Mouse (Mus musculus) spleen, adult 12 weeks (tissue): Measurements from ENCODE around the gene Gm10720.
"Not testable (repeated sequence)": the region's sequence is repeated elsewhere in the genome, so short reads cannot be mapped to it uniquely, and the experiment has no call there.

Experiments used
- DNase-seq: peaks from one replicate; pipeline ENCODE4 v3.0.0; 2022; ENCODE audit warnings: low spot score

The Gm10720 gene

DNA sequence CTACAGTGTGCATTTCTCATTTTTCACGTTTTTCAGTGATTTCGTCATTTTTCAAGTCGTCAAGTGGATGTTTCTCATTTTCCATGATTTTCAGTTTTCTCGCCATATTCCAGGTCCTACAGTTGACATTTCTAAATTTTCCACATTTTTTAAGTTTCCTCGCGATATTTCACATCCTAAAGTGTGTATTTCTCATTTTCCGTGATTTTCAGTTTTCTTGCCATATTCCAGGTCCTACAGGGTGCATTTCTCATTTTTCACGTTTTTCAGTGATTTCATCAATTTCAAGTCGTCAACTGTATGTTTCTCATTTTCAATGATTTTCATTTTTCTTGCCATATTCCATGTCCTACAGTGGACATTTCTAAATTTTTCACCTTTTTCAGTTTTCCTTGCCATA, at the start of gene Gm10720:
Gene Gm10720 (plus strand): TSS at position 301 of the 400 bp plus-strand sequence.
- not testable (repeated sequence) for DNase-seq

GRCm38 (mm10) chr9:3000445-3000972, 14.9 kb upstream of the Gm10720 start, which contains the start of gene Gm10722:
Gene Gm10722, plus strand, starts transcription at chr9:3000922.
- DNase-seq, result peak; percentile 59

DNA sequence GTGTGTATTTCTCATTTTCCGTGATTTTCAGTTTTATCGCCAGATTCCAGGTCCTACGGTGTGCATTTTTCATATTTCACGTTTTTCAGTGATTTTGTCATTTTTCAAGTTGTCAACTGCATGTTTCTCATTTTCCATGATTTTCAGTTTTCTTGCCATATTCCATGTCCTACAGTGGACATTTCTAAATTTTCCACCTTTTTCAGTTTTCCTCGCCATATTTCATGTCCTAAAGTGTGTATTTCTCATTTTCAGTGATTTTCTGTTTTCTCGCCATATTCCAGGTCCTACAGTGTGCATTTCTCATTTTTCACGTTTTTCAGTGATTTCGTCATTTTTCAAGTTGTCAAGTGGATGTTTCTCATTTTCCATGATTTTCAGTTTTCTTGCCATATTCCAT, 14.4 kb upstream of the Gm10720 start:
- peak; percentile 72 for DNase-seq

DNA sequence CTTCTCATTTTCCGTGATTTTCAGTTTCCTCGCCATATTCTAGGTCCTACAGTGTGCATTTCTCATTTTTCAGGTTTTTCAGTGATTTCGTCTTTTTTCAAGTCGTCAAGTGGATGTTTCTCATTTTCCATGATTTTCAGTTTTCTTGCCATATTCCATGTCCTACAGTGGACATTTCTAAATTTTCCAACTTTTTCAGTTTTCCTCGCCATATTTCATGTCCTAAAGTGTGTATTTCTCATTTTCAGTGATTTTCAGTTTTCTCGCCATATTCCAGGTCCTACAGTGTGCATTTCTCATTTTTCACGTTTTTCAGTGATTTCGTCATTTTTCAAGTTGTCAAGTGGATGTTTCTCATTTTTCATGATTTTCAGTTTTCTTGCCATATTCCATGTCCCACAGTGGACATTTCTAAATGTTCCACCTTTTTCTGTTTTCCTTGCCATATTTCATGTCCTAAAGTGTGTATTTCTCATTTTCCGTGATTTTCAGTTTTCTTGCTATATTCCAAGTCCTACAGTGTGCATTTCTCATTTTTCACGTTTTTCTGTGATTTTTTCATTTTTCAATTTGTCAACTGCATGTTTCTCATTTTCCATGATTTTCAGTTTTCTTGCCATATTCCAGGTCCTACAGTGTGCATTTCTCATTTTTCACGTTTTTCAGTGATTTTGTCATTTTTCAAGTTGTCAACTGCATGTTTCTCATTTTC, 13.3 kb upstream of the Gm10720 start:
- DNase-seq, result peak; percentile 100

DNA sequence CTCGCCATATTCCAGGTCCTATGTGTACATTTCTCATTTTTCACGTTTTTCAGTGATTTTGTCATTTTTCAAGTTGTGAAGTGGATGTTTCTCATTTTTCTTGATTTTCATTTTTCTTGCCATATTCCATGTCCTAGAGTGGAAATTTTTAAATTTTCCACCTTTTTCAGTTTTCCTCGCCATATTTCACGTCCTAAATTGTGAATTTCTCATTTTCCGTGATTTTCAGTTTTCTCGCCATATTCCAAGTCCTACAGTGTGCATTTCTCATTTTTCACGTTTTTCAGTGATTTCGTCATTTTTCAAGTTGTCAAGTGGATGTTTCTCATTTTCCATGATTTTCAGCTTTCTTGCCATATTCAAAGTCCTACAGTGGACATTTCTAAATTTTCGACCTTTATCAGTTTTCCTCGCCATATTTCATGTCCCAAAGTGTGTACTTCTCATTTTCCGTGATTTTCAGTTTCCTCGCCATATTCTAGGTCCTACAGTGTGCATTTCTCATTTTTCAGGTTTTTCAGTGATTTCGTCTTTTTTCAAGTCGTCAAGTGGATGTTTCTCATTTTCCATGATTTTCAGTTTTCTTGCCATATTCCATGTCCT, 12.6 kb upstream of the Gm10720 start, which contains the start of gene Gm11168:
Gene Gm11168 (plus strand): TSS at position 553 of the 603 bp plus-strand sequence.
- not testable (repeated sequence) for DNase-seq

GRCm38 (mm10) chr9:3006179-3006578, 9.3 kb upstream of the Gm10720 start:
- not testable (repeated sequence) for DNase-seq

- DNase-seq, result peak; percentile 100
Measured at GRCm38 (mm10) chr9:3006636-3007035, 8.8 kb upstream of the Gm10720 start.

- DNase-seq, result not testable (repeated sequence)
Measured at GRCm38 (mm10) chr9:3007272-3007671, 8.2 kb upstream of the Gm10720 start.

- DNase-seq, result not testable (repeated sequence)
Measured at GRCm38 (mm10) chr9:3009331-3009730, 6.1 kb upstream of the Gm10720 start.

DNA sequence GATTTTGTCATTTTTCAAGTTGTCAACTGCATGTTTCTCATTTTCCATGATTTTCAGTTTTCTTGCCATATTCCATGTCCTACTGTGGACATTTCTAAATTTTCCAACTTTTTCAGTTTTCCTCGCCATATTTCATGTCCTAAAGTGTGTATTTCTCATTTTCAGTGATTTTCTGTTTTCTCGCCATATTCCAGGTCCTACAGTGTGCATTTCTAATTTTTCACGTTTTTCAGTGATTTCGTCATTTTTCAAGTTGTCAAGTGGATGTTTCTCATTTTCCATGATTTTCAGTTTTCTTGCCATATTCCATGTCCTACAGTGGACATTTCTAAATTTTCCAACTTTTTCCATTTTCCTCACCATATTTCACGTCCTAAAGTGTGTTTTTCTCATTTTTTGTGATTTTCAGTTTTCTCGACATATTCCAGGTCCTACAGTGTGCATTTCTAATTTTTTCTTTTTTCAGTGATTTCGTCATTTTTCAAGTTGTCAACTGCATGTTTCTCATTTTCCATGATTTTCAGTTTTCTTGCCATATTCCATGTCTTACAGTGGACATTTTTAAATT, 3.3 kb upstream of the Gm10720 start:
- DNase-seq, result not testable (repeated sequence)

GRCm38 (mm10) chr9:3012733-3013279, 2.6 kb upstream of the Gm10720 start, which contains the start of gene Gm10721:
Gene Gm10721, plus strand, starts transcription at chr9:3013140.
- DNase-seq, result not testable (repeated sequence)

GRCm38 (mm10) chr9:3015896-3016295, 442 bp downstream of the Gm10720 start:
- DNase-seq, result peak; percentile 41

DNA sequence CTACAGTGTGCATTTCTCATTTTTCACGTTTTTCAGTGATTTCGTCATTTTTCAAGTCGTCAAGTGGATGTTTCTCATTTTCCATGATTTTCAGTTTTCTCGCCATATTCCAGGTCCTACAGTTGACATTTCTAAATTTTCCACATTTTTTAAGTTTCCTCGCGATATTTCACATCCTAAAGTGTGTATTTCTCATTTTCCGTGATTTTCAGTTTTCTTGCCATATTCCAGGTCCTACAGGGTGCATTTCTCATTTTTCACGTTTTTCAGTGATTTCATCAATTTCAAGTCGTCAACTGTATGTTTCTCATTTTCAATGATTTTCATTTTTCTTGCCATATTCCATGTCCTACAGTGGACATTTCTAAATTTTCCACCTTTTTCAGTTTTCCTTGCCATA, 1.7 kb downstream of the Gm10720 start, which contains the start of gene Gm10719:
Gene Gm10719 (plus strand): TSS at position 301 of the 400 bp plus-strand sequence.
- not testable (repeated sequence) for DNase-seq

DNA sequence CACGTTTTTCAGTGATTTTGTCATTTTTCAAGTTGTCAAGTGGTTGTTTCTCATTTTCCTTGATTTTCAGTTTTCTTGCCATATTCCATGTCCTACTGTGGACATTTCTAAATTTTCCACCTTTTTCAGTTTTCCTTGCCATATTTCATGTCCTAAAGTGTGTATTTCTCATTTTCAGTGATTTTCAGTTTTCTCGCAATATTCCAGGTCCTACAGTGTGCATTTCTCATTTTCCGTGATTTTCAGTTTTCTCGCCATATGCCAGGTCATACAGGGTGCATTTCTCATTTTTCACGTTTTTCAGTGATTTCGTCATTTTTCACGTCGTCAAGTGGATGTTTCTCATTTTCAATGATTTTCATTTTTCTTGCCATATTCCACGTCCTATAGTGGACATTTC, 3.5 kb downstream of the Gm10720 start:
- DNase-seq, result peak; percentile 99

GRCm38 (mm10) chr9:3019835-3020727, 4.6 kb downstream of the Gm10720 start:
- peak; percentile 89 for DNase-seq

GRCm38 (mm10) chr9:3022316-3023008, 7.0 kb downstream of the Gm10720 start:
- peak; percentile 95 for DNase-seq

- peak; percentile 88 for DNase-seq
Measured at GRCm38 (mm10) chr9:3023312-3023984, 8.0 kb downstream of the Gm10720 start, which contains the start of gene Gm10718. Gene Gm10718, plus strand, starts transcription at chr9:3023547.

- peak; percentile 100 for DNase-seq
Measured at GRCm38 (mm10) chr9:3023985-3024648, 8.7 kb downstream of the Gm10720 start.

DNA sequence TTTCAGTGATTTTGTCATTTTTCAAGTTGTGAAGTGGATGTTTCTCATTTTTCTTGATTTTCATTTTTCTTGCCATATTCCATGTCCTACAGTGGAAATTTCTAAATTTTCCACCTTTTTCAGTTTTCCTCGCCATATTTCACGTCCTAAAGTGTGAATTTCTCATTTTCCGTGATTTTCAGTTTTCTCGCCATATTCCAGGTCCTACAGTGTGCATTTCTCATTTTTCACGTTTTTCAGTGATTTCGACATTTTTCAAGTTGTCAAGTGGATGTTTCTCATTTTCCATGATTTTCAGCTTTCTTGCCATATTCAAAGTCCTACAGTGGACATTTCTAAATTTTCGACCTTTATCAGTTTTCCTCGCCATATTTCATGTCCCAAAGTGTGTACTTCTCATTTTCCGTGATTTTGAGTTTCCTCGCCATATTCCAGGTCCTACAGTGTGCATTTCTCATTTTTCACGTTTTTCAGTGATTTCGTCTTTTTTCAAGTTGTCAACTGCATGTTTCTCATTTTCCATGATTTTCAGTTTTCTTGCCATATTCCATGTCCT, 9.5 kb downstream of the Gm10720 start, which contains the start of gene Gm10717:
Gene Gm10717 (plus strand): TSS at position 506 of the 556 bp plus-strand sequence.
- peak; percentile 78 for DNase-seq
